Mouse (Mus musculus) heart, postnatal 0 days (tissue): ENCODE results near the gene Vwa5b1. TPM values are rescaled to one million over a fixed set of nuclear protein-coding genes. Genes with fewer than 3 reads are reported as not detected.

Experiments
- ATAC-seq: fragments of 200-750 bp; cut with Nextera tagmentation; 2 replicates; pipeline ENCODE4 v1.8.0; 2017; ENCODE audit warnings: low read depth, moderate number of reproducible peaks, moderate library complexity; ENCODE audit not compliant: insufficient read depth
- DNase-seq: peaks from one replicate; pipeline ENCODE4 v3.0.0-alpha.2; 2016; ENCODE audit warnings: low spot score
- H3K27ac ChIP-seq: fragments of 300-500 bp; sonication (generic); 2 replicates; pipeline ENCODE4 v1.5.1; 2014; ENCODE audit warnings: low read depth, mild to moderate bottlenecking
- H3K27me3 ChIP-seq: fragments of 300-500 bp; sonication (generic); 2 replicates; pipeline ENCODE4 v1.6.1; 2014; ENCODE audit warnings: low read length, mixed read lengths; ENCODE audit not compliant: control insufficient read depth, insufficient read depth
- H3K36me3 ChIP-seq: fragments of 300-500 bp; sonication (generic); replicated peaks from 2 replicates; pipeline ENCODE4 v1.6.1; 2014; ENCODE audit warnings: low read length, mixed read lengths; ENCODE audit not compliant: control insufficient read depth, insufficient read depth
- H3K4me1 ChIP-seq: fragments of 300-500 bp; sonication (generic); 2 replicates; pipeline ENCODE4 v1.6.1; 2014; ENCODE audit warnings: antibody characterized with exemption; ENCODE audit not compliant: control insufficient read depth, insufficient read depth
- H3K4me2 ChIP-seq: fragments of 300-500 bp; sonication (generic); 2 replicates; pipeline ENCODE4 v1.6.1; 2014; ENCODE audit warnings: low read depth, mild to moderate bottlenecking, low read length, moderate library complexity
- H3K4me3 ChIP-seq: fragments of 300-500 bp; sonication (generic); 2 replicates; pipeline ENCODE4 v1.5.1; 2014; ENCODE audit warnings: low read depth, low read length
- H3K9ac ChIP-seq: fragments of 300-500 bp; sonication (generic); replicated peaks from 2 replicates; pipeline ENCODE4 v1.6.1; 2014; ENCODE audit warnings: low read depth, low read length, mixed read lengths
- H3K9me3 ChIP-seq: fragments of 300-500 bp; sonication (generic); replicated peaks from 2 replicates; pipeline ENCODE4 v1.6.1; 2016; ENCODE audit warnings: low read length; ENCODE audit not compliant: control insufficient read depth
- CTCF ChIP-seq: IDR thresholded peaks from 2 replicates; pipeline ENCODE4 v1.5.1; 2016; ENCODE audit warnings: antibody characterized with exemption, control low read depth, low read depth
- EP300 ChIP-seq: IDR thresholded peaks from 2 replicates; pipeline ENCODE4 v1.6.1; 2016; ENCODE audit warnings: antibody characterized with exemption, low read depth
- WGBS: fragments of 180-500 bp; shearing (Covaris S2); extraction: QIAGEN DNeasy Blood & Tissue Kit; methylation state at CpG from one replicate; pipeline ENCODE4 v1.1.7; 2014; 5-methylcytosine and 5-hydroxymethylcytosine counted together
- polyA plus RNA-seq: library from polyadenylated mRNA; unstranded; fragments of >200 nt; fragmentation: Nextera tagmentation; extraction: Ambion mirVana; gene quantifications from 2 replicates; pipeline ENCODE4 v1.2.1, GENCODE M21; 2015
- total RNA-seq: library from RNA; depleted of rRNA; stranded (reverse); fragments of >200 nt; gene quantifications from 2 replicates; pipeline ENCODE4 v1.2.3, GENCODE M21; 2014; ENCODE audit warnings: low replicate concordance

The Vwa5b1 gene
- total and polyA plus RNA-seq, 2 experiments from 2014 or later, result not detected

DNA sequence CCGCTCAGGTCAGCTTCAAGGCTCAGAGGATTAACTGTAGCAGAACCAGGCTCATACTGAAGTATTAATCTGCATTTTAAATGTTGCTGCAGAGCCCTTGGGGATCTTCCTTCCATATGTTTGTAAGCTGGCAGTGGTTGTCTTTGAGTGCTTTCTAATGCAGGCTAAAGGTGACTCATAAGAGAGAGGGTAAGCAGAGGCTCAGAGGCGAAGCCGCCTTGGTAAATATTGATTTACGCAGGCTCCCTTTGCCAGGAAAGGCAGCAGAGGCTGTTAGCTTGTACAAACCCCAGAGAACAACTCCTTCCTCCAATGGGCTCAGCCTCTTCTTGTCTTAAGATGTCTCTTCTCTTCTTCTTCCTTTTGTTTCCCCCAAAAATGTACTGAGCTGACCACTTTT lies 36.5 kb upstream of the Vwa5b1 start:
- DNase-seq (no peak), ATAC-seq (no peak)
- H3K27ac ChIP-seq, result no peak overlapping the region
- H3K9ac ChIP-seq, result no peak overlapping the region
- H3K4me3 ChIP-seq, result no peak overlapping the region
- H3K27me3 ChIP-seq, result peaks cover 12% of the 10 kb centered on the region; the same call in 1 of the 2 replicates
- whole genome bisulfite sequencing, result 65% methylated on average over 4 of the region's 4 CpGs
- H3K36me3 ChIP-seq, result no peaks in the 10 kb centered on the region
- TF ChIP-seq CTCF, result no peak
- no peak for TF ChIP-seq EP300
- no peaks in the 10 kb centered on the region for H3K4me1 ChIP-seq
- H3K4me2 ChIP-seq, result no peak overlapping the region
- no peaks in the 10 kb centered on the region for H3K9me3 ChIP-seq

- Histone ChIP-seq H3K4me1 (no peaks in the 10 kb centered on the region), H3K36me3 (no peaks in the 10 kb centered on the region), H3K4me2 (no peak overlapping the region), H3K9me3 (no peaks in the 10 kb centered on the region), H3K9ac (no peak overlapping the region), H3K27ac (no peak overlapping the region), H3K4me3 (no peak overlapping the region), H3K27me3 (0 out of 2 replicates have a peak, but pooled peaks cover 4% of the 10 kb centered on the region)
- WGBS, result 70% methylated on average over 11 of the region's 11 CpGs
- DNase-seq (no peak), ATAC-seq (no peak)
- TF ChIP-seq CTCF (no peak), EP300 (no peak)
Measured at GRCm38 (mm10) chr4:138670093-138670889, 34.6 kb upstream of the Vwa5b1 start.

GRCm38 (mm10) chr4:138666521-138666920 lies 30.8 kb upstream of the Vwa5b1 start:
- TF ChIP-seq EP300, result no peak
- no peak for TF ChIP-seq CTCF
- H3K4me2 ChIP-seq, result no peak overlapping the region
- 37% methylated on average over 10 of the region's 10 CpGs for WGBS
- DNase-seq (no peak), ATAC-seq (no peak)
- no peaks in the 10 kb centered on the region for H3K9me3 ChIP-seq
- H3K27me3 ChIP-seq, result peaks cover 12% of the 10 kb centered on the region; the same call in 1 of the 2 replicates
- no peak overlapping the region for H3K9ac ChIP-seq
- H3K36me3 ChIP-seq, result no peaks in the 10 kb centered on the region
- no peak overlapping the region for H3K4me3 ChIP-seq
- H3K4me1 ChIP-seq, result no peaks in the 10 kb centered on the region
- H3K27ac ChIP-seq, result no peak overlapping the region

DNA sequence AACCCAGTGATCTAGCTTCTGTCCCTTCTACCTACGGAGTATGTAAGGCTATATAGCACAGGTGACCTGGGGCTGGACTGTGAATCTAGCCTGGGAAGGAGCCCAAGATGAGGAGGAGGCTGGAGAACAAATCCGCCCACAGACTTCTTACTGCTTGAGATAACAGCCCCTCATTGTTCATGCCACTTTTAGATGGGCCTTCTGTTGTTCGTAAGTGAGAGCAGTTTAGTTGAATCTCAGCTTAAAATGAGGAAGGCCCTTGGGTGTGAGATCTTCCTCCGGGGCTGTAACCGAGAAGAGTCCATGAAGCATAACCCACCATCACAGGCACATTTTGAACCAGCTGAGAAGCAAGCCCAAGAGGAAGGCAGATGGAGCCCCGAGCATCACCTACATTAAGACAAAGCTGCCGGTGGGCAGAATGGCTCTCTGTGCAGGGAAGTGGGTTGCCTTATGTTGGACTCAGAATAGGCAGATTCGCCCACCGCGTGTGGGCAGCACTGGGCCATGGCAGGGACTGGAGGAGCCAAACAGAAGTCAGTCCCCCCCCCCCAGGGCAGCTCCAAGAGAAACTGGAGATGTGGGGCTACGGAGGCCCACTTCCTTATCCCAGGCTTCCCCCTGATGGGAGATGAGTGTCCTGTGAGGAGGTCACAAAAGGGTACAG lies 24.4 kb upstream of the Vwa5b1 start:
- DNase-seq (no peak), ATAC-seq (no peak)
- no peaks in the 10 kb centered on the region for H3K36me3 ChIP-seq
- TF ChIP-seq EP300, result no peak
- TF ChIP-seq CTCF, result no peak
- H3K9me3 ChIP-seq, result no peaks in the 10 kb centered on the region
- no peaks in the 10 kb centered on the region for H3K4me1 ChIP-seq
- no peak overlapping the region for H3K27ac ChIP-seq
- H3K4me3 ChIP-seq, result no peak overlapping the region
- WGBS, result 71% methylated on average over 11 of the region's 11 CpGs
- no peak overlapping the region for H3K4me2 ChIP-seq
- no peak overlapping the region for H3K9ac ChIP-seq
- H3K27me3 ChIP-seq, result peaks cover 10% of the 10 kb centered on the region; the same call in 1 of the 2 replicates

DNA sequence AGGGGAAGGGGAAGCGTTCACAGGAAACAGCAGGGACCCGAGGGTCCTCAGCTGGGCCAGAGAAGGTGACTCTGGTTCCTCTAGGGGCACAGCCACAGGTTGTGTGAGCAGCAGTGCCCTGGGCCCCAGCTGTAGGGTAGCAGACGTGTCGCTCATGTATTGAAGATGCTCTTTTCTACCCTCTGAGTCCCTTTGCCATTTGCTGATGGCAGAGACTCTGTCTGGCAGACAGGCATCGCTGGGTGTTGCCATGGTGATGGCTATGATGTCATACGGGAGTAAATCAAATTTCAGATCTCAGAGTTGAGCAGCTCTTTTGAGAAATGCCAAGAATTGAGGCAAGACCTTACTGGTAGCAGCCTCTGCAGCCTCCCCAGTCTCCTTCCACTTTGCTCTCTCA lies 17.4 kb upstream of the Vwa5b1 start:
- Histone ChIP-seq H3K4me1 (no peaks in the 10 kb centered on the region), H3K4me3 (no peak overlapping the region), H3K9ac (no peak overlapping the region), H3K9me3 (no peaks in the 10 kb centered on the region), H3K27ac (no peak overlapping the region), H3K4me2 (no peak overlapping the region), H3K36me3 (no peaks in the 10 kb centered on the region), H3K27me3 (no peaks in the 10 kb centered on the region)
- 37% methylated on average over 6 of the region's 6 CpGs for WGBS
- TF ChIP-seq CTCF (no peak), EP300 (no peak)
- DNase-seq (no peak), ATAC-seq (no peak)
